Mouse (Mus musculus): ENCODE results near the gene Tmem56.

The Tmem56 gene

DNA sequence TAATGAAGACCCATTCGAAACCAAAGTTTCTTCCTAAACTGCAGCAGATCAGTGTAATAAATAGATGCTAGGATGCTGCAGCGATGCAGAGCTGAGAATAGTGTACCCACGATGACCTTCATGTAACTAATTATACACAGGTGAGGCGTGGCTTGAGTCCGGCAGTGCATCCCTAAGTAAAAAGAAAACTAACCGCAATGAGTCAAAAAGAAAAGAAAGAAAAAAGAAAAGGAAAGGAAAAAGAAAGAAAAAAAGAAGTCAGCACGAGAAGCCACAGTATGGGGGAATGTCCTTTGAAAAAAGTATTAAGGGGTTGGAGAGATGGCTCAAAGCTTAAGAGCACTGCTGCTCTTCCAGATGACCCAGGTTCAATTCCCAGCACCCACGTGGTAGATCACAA lies 58.1 kb downstream of the Tmem56 start:
- DNase-seq = no peak

DNA sequence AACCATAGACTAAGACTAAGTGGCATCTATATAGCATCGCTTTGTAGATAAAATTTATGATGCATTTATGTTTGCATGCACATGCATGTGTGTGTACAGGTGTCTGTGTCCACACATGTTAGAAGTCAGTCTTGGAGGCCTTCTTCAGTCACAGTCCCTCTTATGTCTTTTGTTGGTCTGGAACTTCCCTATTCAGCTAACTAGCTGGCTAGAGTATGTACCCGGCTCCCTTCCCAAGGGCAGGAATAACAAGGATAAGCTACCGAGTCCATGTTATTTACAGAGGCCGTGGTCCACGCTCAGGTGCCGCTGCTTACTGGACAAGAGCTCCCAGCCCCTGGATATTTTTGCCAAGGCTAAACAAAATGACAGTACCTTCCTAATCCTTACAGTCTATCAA lies 58.7 kb downstream of the Tmem56 start:
- DNase-seq = no peak

DNA sequence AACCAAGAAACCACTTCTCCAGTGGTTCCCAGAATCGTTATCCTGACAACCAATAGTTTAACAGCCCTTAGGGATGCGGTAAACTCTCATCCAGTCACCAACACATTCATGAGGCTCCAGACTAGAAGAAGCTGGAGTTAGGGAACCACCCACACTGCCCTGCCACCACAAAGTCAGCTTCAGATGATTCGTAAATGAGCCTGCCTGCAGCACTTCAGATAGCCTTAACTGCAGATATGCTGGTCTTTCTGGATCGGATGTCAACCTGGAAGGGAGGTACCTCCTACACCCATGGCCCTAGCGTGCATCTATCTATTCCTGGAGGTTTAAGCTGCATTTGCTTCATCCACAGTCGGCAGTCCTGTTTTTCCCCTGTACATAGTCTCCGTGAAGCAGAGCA lies 60.9 kb downstream of the Tmem56 start:
- no peak for DNase-seq

DNA sequence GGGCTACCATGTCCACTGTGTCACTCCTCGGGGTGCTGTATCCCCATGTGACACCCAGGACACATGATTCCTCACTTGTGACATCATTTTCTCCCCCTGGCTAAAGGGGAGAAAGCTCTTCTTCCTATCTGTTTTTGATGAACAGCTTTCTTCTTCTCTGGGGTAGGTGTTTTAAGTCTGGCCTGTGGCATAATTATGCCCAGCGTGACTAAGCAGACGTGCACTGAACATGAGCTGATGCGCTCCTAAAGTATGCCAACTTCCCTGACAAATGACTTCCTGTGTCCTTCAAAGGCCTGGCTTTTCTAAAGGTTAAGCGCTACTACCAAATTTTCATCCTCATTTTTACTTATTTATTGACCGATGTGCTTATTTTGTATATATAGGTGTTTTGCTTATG lies 65.9 kb downstream of the Tmem56 start:
- no peak for DNase-seq

DNA sequence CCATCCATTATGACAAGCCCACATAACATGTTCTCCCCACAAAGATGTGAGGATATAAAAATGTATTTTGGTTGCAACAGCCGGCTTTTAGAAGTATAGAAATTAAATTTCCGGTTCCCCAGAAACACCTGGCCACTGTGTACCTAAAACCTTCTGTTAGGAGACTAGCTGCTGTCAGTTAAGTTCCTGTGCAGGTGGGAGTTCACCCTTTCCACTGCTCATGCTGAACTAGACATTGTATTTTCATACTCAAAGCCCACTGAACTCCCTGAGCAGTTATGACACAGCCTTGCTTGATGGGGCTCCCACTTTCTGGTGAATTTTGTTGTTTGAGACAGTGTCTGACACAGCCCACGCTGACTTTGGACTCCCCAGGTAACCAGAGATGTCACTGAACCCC lies 69.4 kb downstream of the Tmem56 start:
- no peak for DNase-seq

DNA sequence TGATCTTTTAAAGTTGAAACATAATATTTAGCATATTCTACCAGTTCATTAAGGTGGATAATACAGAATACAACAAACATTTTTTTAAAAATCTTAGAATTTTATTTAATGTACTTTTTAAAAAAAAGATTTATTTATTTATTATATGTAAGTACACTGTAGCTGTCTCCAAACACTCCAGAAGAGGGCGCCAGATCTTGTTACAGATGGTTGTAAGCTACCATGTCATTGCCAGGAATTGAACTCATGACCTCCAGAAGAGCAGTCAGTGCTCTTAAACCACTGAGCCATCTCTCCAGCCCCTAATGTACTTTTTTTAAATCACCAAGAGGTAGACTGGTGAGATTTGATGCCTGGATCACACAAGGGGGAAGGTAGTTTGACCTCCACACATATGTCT lies 70.7 kb downstream of the Tmem56 start:
- DNase-seq = no peak

DNA sequence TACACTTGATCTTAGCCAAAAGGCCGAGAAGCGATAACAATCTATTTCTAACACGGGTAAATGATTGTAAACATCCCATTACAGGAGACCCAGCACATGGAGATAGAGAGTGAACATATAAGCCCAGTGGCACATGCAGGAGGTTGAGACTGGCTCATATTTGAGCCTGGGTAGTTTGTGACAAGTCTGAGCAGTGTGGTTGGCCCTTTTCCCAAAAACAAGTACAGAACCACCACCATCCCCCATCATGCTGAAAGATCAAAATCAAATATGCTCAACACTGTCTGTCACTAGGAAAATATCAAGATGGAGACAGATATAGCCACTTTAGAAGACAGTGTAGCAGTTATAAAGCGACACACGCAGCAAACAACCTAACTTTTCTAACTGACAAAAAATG lies 73.9 kb downstream of the Tmem56 start:
- DNase-seq = no peak

DNA sequence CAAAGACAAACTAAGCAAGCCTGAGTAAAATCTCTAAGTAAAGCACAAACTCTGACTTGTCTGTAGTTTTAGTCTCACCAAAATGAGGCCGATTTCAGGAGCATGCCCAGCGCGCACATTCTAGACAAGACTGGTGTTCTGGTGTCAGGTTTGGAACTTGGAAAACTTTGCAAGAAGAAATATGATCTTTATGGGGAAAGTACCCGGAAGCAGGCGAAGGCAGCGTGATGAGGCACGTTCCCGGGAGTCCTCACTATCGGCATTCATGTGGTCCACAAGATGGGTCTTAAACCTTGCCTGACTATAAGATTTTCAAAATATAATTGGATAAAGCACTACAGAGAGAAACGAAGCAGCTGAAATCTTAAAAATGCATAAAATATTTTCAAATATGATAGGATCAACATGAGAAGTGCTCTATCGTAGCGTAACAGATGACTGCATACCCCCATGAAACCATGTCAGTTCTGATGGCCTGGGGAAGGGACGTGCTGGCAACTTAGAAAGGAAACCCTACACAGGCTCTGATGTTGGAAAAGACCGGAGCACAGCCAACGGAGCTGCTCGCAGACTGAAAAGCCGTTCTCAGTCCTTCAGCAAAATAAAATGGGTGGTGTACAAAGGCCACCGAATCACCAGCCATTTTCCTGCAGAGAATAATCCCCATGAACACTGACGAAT lies 76.6 kb downstream of the Tmem56 start:
- DNase-seq = no peak

DNA sequence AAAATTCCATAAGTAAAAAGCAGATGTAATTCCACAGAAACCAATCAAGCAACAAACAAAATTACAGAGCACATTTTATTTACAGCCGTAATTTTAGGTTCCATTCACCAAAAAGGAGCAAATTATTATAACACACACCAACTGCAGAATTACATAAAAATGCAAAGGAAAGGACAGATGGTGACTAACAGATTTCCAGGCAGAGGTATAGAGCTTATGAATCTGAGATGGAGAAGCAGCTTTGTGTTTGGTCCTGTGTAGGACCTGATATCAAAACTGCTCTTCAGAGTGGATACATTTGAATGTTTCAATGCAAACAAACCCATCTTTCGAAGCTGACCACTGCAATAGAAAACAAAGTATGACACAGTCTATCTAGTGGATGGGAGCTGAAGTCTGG lies 80.3 kb downstream of the Tmem56 start:
- DNase-seq = no peak

DNA sequence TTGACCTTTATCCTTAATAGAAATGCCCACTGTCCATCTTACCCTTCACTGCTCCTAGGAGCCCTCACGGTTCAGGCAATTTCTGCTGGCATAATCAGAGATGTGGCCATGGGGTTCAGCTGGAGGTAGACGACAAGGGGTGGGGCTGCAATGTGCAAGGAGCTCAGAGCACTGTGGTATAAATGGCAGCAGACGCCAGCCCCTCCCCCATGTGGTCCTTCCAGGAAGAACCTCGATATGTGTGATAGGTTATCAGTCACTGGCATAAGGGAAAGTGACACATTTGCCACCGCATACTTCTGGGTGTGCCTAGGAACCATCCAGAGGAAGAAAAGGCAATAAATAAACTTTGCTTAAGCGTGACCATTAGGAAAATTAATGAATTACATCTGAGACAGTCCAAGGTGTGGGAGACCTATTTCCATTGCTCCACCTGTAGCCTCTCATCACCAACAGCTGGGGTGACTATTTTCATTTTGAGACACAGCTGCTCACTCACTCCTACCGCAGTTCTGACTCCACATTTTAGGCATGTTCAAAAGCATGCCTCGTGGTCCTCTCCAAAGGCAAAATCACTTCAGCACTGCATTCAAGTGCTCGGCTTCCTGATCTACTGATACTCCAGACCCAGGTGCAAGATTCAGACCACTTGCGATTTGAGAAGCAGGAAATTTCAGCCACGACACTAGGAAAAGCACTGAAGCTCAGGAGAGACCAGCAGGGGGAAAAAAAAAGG lies 81.7 kb downstream of the Tmem56 start:
- DNase-seq = no peak

DNA sequence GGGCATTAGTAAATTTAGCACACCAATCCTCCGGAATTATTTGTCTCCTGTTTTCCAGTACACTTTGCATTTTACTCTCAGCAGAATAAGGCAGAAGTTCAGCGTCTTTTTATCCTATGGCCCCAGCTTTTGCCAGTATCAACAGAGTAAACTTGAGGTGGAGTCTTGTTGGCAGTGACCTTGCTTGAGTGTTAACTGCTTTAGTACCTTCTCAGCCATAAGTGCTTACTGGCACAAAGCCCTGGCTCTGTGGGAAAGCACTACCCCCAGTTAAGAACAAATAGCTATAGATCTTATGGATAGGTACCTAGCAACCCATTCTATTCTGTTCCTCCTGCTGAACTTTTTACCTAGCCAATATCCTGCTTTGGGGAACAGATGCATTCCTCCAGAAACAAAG lies 93.7 kb downstream of the Tmem56 start:
- DNase-seq = no peak

DNA sequence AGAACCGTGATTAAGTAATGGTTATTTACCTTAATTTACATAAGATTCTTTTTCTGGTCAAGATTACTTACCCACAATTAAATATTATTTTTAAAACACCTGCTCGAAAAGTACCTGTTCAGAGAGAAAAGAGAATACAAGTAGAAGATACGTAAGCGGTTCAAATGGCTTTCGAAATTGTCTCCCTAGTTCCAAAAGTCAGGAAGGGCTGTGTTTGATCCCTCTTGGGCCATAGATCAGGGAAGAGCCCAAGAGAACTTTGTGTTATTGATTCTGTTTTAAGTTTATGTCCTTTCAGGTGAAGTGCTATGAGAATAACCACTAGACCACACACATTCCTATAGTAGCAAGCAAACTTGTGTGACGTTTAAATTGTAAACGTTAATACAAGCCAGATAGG lies 95.4 kb downstream of the Tmem56 start:
- DNase-seq = no peak

DNA sequence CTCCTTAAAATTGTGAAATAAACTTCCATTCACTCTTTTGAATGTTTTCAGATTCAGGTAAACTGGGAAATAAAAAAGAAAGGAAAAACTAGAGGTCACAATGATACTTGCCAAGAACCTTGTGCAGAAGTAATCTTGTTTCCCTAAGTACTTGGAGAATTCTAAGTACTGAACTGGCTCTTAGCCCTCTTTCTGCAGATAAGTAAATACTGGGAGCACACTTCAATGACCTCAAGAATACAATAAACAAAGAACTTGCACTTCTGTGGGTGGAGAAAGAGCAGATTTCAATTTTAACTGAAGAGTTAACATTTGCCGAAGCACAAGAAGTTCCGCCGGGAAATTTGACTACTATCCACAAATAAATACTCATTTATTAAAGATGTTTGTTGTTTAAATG lies 96.0 kb downstream of the Tmem56 start:
- no peak for DNase-seq

DNA sequence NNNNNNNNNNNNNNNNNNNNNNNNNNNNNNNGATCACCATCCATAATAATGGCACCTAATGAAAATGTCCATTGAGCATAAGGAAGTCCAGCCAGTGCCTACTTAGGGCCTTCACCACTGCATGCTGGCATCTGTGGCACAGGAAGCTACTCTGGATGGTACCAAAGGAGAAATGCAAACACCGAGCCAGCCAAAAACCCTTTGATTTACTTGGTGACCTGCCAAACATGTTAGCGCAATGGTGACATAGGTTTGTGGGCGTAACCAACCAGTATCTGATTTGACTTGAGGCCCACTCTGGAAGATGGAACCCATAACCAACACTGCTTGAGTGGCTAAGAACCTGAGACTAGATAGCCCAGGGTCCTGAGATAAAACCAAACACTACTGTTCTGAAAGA lies 97.7 kb downstream of the Tmem56 start:
- DNase-seq = no peak

DNA sequence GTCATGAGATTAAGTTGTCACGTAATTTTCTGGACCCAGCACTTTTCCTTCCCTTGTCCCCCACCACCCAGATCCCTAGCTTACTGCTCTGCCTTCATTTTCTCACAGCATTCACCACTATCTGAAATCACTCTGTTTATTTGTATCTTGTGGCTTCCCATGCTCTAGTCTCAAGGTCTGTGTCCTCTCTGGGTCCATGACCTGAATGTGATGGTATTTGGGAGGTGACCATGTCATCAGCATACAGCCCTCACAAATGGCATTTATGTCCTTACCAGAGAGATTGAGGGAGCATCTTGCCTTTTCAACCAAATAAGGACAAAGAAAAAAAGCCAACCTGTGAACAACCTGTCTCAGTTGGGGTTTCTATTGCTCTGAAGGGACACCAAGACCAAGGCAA lies 106.9 kb downstream of the Tmem56 start:
- no peak for DNase-seq

DNA sequence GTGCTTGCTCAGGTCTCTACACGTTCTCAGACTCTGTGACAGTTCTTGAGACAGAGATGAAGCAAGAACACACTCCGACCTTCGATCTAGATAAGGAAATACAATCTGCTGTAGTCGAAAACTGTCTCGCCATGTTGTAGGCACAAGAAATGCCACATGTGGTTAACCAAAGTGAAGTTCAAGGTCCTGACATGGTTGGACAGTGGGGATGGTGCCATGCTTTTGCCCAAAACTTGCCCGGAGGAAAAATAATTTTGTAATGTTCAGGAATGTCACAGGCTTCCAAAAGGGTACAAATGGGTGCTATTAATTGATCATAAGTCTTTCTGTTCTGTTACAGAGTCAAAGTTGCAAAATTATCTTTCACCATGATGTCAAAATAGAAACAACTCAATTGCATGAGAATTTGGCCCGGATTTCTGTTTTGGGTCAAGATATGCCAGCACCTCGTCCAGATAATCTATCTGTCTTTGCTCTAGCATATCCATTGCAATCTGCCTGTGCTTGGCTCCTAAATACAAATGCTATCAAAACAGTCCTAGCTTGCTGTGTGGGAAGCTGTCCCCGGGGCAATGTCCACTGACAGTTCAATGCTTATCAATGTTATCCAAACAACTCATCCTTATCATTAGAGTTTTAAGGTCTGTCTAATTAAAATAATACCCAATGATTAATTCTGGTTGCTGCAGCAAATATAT lies 108.5 kb downstream of the Tmem56 start:
- DNase-seq = no peak

DNA sequence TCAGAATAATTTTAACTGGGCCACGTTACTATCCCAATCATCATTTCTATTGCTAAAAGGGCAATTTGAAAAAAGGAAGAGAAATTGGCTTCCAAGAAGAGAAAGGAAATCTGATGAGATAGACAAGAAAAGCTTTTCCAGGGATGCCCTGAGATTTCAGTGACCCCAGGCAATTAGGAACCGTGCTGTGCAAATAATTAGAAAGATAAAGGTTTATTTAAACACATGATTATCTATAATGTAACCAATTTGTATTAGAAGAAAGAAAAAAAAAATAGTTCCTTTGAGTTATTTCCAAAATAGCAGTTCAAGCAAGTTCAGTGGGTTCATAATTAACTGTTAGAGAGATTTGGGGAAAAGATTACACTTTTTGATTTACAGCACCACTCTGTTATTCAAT lies 110.2 kb downstream of the Tmem56 start:
- no peak for DNase-seq

DNA sequence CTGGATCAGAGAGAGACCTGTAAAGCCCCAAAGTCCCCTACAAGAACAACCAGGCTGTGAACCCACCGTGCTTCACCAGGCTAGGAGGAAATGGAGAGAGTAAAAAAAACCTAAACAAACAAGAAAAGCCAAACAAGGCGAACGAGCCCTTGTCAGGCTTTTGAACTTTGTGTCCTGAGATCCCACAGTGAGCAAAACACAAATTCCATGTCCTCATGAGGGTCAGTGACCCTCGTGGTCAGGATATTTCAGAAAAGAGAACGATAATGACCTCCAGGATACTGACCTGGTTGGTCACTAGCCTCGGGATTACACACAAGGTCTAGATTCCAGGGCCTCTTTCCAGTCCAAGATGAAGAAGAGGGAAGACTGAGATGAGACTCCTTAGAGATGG lies 111.0 kb downstream of the Tmem56 start:
- no peak for DNase-seq

DNA sequence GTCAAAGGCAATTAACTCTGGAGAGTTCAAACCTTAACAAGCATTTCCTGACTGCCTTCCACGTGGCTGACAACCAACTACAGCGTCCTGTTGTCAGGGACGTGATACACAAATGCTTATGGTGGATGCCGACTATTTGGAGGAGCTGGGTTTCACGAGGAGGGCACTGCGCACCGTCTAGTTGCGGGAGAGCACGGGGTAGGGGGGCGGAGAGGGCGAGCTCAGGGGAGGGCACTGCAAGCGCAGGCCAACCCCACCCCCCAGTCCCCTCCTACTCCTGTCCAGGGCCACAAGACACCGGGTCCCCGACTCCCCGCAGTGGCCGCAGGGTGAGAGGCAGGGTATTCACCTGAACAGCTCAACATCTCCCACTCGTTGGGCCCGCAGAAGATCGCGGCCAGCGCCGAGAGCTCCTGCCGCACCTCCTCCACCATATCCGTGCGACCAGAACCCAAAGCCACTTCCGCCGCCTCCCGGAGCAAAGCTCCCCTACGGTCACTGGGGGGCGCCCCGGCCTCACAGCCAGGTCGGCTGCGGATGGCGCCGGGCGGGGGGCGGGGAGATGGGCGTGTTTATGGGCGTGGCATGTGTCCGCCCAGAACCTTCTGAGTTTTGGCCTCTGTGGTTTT lies 111.5 kb downstream of the Tmem56 start, which contains the start of gene Rwdd3:
Gene Rwdd3, minus strand, starts transcription at position 453 of the 629 bp plus-strand sequence.
- peak; percentile 90 for DNase-seq

DNA sequence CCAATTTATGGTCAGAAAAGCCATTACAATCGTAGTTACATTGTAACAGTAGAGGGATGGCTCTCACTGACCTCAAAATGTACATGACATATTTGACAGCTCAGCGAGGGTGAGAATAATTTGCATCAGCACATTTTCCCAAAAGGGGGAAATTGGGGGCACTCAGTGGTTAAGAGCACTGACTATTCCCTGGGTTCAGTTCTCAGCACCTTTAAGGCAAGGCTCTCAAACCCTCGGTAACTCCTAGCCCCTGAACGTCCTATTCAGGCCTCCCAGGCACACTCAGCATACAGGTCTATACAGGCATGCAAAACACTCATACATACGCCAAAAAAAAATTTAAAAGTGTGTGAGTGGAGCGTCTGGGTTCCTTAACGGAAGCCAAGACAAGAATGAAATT lies 112.3 kb downstream of the Tmem56 start:
- no peak for DNase-seq

DNA sequence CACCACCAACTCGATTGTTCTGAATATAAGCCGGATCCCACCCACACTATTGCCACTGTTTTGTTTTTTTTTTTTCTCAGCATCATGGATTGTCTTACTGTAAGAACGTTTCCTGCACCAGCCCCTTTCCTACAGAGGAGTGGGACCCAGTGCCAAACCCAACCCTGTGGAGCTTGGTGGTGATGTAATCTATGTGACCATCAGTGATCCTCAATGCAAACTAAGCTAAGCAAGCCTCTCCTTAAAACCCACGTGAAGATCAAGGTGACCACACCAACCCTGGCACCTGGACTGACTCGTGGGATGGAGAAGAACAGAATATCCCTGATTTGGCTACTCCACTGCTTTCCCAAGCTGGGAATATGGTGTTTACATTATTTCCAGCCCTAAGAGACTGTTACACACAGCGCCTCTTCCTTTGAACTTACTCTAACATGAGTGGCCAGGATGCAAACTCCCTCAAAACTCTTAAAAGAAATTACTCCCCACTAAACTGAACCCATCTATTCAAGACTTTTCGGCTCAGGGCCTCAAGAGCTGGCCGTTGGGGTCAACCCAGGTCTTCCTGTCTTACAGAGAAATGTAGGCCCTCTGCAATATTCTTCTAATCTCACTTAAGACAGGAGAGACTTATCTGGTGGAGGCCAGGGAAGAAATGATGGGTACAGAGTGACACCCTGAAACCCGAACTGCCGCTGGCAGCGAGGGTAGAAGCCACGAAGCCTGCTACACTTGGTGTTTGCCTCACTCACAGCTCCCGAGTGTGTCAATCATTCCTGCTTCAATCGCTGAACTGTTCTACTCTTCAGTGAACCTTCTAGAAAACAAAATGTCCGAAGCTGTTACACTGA lies 113.6 kb downstream of the Tmem56 start:
- no peak for DNase-seq

DNA sequence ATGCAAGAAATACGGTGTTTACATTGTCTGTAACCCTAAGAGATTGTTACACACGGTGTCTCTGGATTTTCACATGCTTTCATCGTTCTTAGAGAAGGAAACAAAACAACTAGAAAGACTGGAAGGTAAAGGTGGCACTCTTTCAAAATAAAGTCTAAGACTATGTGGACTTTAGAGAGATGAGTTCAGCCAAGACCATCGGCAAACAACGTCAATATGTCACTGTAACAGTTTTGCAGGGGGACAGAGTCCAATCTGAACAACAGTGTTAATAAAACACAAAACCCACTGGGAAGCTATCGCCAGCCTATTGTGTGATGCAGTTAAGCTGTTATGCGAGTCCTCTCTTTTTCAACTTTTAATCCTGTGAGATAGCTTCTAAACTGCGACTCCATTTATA lies 114.3 kb downstream of the Tmem56 start:
- no peak for DNase-seq
